Mouse (Mus musculus) left cerebral cortex, postnatal 10 days (tissue): ENCODE measurements at regions not wholly inside any gene's neighbourhood (a gene's known extent, or its start where the extent isn't known, plus 50 kb on each side); places are given as distances from the start of the nearest gene placed in this dataset.

ENCODE experiments used
- DNase-seq, 2 experiments: peaks; one replicate each; pipeline ENCODE4 v3.0.0; 2021 to 2022; ENCODE audit warnings: low spot score in 2 of 2, mixed read lengths in 1 of 2; ENCODE audit errors: extremely low spot score in 1 of 2
- intact Hi-C: fragments of 180-260 bp; cut with DNase I; formaldehyde crosslinking; loops from one replicate; pipeline ENCODE4 v1.15.1; 2025

DNA sequence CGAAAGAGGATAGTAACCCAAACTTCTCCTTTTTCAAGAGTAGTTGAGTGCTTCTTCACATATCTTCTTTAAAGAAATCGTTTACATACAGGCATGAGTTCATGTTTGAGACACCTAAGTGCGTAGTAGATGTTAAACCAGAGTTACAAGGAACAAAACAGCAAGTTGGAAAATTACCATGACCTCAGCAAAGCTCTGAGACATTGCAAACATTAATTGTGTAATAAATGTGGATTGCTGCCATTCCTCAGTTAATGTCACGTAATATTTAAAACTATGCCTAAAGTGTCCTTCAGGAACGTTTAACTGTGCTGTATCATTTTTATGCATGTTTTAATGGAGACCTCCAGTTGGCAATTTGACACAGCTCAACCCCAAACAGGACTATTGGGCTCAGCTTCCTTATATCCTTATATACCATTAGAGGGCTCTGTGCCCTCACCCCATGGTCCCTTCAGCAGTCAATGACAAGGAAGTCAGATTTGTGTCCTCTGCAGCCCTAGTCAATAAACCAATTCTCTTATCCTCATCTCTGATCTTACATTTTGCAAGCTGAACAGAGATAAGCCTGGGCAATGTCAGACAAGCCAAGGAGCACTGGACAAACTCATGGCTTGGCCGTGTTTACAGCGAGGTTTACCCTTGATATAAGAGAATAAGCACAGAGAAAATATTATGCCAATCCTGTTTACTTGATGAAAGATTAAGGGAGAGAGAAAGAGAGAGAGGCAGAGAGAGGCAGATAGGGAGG is 513.9 kb downstream of the Dcdc2c start:
- intact Hi-C loops: no loop called here
- no peak for DNase-seq

DNA sequence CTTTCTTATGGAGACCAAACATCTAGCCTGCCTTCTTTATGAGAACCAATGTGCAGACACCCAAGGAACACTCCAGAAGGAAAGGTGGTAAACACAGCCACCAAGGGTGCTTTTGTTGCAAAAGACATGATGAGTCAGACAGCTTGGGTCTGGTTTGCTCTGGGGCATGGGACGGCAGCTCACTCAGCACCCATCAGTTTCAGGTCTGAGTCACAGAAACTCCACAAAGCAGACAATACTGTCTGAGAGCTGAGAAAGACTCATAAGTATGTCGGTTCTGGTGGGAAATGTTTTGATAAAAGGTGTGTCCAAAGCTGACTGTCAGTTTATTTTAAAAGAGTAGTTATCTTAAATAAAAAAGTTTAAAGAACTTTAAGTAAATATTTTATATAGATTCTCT is 553.0 kb downstream of the Dcdc2c start:
- intact Hi-C loops: no loop called here
- no peak for DNase-seq

DNA sequence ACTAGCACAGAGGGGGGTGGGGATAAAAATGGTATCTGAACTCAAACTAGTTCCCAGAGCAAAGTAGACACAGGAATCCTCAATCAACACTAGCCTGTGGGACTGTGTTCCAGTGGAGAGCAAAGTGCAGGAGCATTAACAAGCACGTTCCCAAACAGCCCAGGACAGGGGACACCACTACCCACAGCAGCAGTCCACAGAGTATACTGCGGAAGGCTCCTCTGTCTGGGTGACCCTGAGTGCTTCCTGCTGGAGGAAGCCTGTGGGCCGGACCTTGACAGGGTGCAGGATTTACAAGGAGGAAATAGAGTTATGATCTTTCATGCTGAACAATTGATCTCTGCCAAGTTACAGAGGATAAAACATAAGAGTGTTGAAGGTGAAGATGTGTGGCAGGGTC is 560.0 kb downstream of the Dcdc2c start:
- intact Hi-C loops: no loop called here
- DNase-seq: no peak

DNA sequence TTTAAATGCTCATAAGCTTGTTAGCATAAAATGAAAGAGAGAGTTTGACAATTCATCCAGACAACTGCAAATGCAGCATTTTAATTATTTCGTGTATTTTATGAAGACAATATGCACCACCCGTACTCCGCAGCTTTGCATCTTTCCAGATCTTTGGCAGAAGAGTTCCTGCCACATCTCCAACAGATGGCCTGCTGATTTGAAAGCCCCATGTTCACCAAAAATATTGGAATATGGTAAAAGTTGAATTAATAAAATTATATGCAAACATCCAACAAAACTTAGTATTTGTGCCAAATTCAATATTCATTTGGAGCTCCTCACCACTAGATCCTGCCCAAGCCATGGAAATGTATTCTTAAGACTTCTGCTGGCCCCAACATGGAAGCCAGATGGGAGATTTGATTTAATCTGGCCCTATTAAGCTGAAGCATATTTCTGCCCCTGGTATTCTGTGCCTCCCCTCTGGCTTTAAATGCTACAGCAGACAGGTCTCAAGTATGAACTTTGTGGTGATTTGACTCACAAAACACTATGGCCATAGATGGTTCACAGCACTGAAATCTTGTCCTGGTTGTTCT is 567.8 kb downstream of the Dcdc2c start:
- intact Hi-C loops: no loop called here
- no peak for DNase-seq

DNA sequence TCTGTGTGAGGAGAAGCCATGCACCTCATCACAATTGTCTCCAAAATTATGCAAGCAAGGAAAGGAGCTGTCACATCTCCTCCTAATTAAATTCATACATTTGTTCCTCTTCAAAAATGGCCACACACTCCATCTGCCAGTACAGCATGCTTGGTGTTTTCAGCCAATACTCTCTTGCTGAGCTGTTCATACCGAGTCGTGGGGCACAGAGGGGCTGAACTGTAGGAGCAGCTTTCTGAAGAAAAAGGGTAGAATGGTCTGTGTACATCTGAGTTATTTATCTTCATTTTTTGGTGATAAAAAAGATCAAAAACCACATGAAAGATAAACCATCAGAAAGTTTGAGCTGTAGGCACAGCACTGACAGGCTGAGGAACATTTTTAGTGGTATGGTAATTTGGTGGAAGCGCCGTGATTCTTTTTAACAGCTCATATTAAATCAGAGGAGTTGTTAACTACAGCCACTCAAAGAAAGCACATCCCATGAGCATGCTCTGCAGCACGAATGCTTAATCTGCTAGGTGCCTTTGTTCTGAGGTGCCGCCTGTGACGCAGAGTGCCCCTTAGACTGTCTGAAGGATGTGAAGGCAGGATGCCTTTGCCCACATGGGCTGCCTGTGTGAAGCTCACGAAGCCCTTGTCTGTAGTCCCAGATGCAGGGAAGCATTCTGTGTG is 573.8 kb downstream of the Dcdc2c start:
- peak; percentile 23 to 25 for DNase-seq

DNA sequence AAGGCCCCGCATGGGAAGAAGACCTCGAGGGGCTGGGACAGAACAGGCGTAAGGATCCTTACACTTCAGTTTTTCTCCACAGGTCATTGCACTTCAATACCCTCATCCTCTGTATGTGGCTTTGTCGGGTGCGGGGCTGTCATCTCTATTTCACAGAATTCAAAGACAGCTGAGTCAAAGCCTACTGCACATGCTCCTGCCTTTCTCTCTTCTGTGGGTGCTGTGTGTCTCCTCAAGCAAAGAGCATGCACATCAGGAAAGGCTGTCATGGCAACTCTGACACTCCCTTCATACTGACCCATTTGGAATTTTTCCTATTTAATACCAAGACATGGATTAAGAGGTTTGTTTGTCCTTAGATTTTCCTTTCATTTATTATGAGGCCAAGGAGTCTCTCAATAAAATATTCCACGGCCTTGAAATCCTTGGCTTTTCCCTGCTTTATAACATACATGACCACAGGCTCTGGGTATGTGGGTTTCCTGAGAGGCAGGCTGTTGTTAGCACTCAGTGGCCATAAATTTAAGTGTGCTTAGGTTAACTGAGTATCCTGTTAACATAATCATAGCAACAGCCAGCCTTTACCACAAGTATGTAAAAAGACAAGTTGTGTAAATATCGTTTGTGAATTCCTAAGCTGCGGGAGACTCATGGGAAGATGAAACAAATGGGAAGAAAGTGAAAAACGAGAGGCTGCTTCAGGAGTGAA is 574.5 kb downstream of the Dcdc2c start:
- intact Hi-C loops: no loop called here
- no peak for DNase-seq

More for the DNA sequence above, 573.8 kb downstream of the Dcdc2c start:
- intact Hi-C loops: no loop called here

DNA sequence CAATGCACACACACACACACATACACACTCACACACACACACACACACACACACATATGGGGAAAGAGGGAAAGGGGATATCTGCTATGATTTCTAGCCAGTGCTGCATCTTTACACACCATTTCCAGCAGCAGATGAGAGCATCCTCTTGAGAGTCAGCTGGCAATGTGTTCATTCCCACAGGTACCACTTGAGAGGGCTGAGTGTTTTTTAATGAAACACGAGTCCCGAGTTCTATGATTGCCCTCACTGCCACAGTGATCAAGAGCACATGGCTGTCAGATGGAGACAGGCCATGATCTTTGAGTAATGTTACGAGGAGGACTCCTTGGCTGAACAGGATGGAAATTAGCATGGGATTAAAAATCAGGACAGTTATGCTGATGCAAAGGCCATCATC is 589.3 kb downstream of the Dcdc2c start:
- intact Hi-C loops: no loop called here
- DNase-seq: no peak

DNA sequence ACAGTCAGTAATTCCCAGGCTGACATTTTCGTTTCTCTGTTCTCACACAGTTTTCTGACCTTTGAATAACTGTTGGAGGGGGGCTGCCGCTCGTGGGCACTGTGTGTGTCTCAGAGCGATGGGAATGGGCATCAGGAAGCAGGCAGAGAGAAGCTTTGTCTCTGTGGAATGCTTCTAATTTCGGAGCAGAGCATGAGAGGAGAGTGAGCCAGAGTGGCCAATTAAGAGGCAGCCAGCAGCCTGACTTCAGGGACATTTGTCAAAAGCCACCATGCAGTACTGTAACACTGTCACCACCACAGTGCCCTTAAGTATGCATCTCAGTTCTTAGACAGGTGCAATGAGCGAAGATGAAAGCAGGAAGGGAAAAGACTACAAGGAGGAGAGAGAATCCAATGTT is 592.1 kb downstream of the Dcdc2c start:
- intact Hi-C loops: no loop called here

DNA sequence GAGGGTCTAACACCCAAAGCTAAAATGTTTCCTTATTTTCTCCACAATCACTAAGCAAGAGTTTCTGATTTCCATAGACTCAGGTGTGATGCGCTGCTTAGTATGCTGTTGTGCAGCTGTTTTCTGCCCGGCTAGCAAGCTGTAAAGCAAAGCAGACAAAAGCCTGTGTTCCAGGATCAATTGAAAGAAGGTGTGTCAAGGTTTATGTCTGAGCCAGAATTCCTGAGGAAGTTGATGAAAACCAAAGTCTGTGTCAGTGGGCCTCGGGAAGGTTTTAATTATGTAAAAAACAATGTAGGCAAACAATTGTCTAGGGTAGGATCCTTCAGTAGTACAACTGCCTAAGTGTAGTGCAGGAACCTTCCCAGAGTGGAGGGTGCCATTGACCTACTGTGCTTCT is 604.6 kb downstream of the Dcdc2c start:
- no peak for DNase-seq
- intact Hi-C loops: no loop called here

More for the DNA sequence above, 592.1 kb downstream of the Dcdc2c start:
- DNase-seq: no peak

DNA sequence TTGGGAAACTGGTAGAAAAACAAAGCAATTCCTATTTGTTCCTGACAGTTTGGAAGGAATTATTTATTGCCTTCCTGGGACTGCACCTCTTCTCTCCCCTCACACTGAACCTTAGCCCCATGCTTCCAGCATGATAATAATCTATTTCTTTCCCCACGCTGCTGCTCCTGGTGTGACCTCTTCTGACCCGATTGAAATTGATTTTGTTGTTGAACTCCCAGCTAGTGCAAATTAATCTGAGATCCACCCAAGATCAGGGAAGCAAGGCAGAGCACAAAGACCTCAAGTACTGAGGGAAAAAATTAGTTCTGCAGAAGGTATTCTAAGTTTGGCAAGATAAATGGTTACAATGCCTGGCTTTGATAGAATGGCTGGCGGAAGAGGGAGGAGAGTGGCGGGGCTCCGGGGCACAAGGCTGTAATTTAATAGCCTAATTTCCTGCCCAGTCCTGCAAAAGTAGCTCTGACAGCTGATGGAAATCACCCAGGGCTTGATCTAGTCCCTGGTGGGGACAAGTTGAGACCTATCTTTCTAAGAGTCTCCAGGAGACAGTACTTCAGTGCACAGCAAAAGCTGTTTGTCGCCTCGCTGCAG is 604.6 kb upstream of the Sox11 start:
- intact Hi-C loops: no loop called here
- no peak for DNase-seq

DNA sequence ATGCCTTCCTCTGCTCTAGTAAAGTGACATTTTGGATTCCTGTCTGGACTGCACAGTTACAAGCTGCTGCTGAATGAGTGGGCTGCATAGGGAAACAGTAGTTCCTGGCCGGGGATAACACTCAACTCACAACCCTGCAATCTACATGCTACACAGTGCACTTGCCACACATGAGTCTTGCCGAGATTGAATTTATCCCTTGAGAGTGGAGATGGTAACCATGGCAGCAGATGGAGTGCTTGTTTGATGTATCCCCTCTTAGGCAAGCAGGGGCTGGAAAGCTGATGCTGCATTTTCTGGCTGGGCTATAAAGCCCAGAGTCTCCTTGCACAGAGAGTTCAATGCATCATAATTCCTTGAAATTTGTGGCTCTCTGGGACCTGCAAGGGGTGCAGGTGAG is 603.0 kb upstream of the Sox11 start:
- peak in 1 of 2 experiments; percentile 19 for DNase-seq
- intact Hi-C loops: no loop called here

DNA sequence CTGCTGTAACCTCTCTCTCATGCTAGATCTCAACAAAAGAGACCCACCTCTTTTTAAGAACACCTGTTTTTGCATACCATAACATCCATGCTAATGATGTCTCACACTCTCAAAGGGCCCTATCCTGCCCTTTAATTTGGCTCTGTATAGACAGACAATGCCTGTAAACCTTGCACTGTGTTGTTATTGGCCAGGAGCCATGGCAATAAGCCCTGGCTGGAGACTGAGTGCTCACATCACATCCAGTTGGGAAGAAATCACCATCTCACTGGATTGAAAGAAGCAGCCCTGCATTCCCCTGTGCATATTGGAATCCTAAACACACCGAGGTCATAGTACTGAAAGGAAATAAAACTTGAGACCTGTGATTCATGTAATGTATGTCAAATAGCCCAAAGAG is 598.7 kb upstream of the Sox11 start:
- DNase-seq: no peak
- intact Hi-C loops: no loop called here

DNA sequence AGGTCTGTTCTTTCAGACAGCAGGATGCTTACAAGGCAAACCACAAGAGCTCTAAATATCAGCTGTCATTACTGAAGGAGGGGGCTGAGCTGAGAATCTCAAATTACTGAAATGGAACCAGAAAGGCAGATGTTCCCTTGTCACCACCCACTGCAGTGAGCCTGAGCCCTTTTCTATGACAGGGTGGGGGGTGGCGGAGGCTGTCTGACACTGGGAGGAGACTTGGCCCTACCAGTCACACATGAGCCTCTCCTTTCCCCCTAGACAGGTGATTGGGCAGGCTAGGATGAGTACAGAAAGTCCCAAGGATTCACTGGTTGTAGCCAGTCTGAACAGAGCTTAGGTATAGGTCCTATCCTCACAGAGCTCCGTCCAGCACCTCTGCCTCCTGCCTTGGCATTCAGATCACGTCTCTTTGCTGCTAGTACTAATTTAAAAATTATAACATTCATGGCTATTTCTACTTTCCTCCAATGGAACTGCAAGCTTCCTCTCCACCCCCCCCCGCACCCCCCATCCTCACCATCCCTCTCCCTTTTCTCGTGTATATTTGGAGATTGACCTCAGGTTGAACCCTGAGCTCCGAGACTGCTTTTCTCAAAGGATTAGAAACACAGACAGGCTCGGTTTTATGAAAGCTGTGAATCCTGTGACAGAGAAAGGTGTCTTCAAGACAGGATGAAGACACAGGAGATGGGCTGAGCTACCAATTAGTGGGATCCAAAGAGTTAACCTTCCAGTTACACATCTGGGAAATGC is 590.2 kb upstream of the Sox11 start:
- DNase-seq: peak; percentile 26 to 35

DNA sequence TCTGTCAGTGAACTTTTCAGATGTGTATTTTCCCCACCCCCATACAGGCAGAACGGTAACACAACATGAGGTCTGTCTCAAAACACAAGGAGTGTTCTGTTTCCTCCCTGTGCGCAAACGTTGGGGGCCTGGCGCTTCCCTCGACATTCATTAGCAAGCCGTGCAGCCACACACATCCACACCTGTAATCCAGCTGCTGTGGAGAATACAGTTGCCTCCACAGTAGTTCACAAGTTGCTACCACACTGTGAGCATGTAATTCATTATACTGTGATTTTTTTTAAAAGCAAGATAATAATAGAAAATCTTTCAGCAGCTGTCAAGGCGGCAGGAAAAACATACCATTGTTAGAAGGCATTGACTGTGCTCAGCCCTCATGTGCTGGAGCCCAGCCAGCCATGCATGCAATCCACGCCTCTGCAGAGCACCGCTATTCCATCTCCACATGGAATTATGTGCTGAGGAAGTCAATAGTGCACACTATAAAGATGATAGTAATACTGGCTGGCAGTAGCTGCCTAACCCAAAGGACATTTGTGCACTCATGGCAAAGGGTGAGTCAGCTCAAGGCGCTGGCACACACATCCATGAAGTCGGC is 586.1 kb upstream of the Sox11 start:
- peak in 1 of 2 experiments; percentile 30 for DNase-seq
- intact Hi-C loops: no loop called here

More for the DNA sequence above, 590.2 kb upstream of the Sox11 start:
- intact Hi-C loops: loop anchor here (5.0 kb wide), 1 partner anchor 335 kb away; no protein-coding TSS in a partner anchor

DNA sequence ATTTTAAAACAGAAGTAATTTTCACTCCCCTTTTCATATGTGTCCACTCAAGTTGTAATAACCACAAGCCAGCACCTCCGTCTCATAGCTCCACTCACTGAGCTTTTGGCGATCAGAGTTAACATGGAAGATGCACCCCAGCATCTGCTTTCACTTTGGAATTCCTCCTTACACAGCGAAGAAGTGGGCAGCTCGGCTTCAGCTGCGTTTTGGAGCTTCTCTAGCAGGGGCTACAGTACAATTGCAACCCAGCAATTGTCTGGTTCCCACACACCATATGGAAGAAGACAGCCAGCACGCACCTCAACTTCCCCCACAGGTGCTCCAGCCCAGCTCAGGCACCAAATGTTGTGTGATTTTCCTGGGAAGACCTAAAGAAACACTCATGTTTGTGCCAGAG is 584.4 kb upstream of the Sox11 start:
- no peak for DNase-seq
- intact Hi-C loops: no loop called here

DNA sequence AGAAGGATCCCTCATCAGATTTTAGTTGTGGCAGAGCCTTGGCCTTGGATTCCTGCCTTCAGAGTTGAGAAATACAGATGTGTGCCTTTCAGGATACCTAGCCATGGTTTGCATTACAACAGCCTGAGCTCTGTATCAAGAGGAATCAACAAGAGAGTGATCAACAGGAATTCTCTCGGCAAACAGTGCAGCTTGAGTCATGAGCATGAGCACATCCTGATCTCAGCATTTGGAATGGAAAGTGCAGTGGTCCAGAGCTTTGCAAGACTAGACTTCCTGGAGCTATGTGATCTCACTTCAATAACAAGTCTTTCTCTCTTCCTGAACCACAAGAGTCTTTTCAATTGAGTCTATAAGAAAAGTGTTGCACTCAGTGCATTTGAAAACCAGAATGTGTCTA is 578.2 kb upstream of the Sox11 start:
- intact Hi-C loops: no loop called here
- DNase-seq: no peak

DNA sequence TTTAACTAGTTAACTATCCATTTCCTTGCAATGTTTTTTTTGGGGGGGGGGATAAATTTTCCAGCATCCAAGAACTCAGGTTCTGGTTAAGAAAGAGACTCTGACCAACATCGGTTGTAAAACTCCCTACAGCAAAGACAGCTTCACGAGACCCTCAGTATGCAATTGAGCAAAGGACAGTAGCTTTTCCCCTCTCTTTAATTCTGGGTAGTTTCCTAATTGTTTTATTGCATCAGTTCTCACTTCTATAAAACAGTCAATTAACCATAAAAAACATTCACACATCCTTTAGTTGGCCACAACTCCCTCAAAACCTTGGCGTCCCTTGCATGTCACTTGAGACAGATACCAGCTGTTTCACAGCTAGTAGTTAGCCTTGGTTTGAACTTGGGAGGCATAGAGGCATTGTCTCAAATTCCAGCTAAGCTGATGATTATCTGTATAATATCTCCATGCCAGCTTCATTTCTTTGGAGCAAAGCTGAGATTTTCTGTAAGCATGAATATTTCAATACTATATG is 574.1 kb upstream of the Sox11 start:
- no peak for DNase-seq
- intact Hi-C loops: no loop called here
